Mouse (Mus musculus): ENCODE results near the gene Nxpe3.

- TF ChIP-seq CTCF (IDR thresholded peaks at IDR 0.05; ENCODE audit: extremely low read depth, insufficient read depth, insufficient read length, insufficient replicate concordance) (no peak), POLR2A (IDR thresholded peaks at IDR 0.05; ENCODE audit: low read depth, low read length) (no peak)
These were observed 71.5 kb downstream of the Nxpe3 start for GRCm38 (mm10) chr16:55823398-55824155.
